9 mouse cellular contexts compared by ENCODE assay signal in genomic region chr11:116096213-116097108, GRCm38 (mm10). TPM values are rescaled to one million over a fixed set of nuclear protein-coding genes. Genes with fewer than 3 reads are reported as not detected.
DNase-seq lines count a peak whose midpoint lies in the region; ATAC-seq lines count a peak whose summit lies in the region.
"Had no signal": no experiment of that assay in that cellular context is flagged by ENCODE, and none has a peak within 500 bp of the region (broad histone marks: within the 10 kb centered on the region; RNA-seq: fewer than 3 reads in every experiment).

No protein-coding gene starts in this region.

- peak; percentile 56 for DNase-seq in kidney, adult 9 months
- no peak for DNase-seq in kidney, postnatal 10 days
- peak; percentile 56 for DNase-seq in A20 (ENCODE audit: low read depth, low spot score)
- DNase-seq in CD8-positive naive resting alpha-beta T cell, adult 2 months (ENCODE audit: low read depth in 2 of 2, low spot score in 2 of 2): peak; percentile 36 to 53
- DNase-seq in right cerebral cortex, postnatal 36 days (ENCODE audit: low spot score in 2 of 2): no peak
- DNase-seq in urinary bladder, postnatal 14 days (ENCODE audit: low spot score): no peak
- DNase-seq: cerebellum, adult 18-20 months had no signal

- ATAC-seq in erythroblast, adult 5-6 weeks (replicated peaks; ENCODE audit: low FRiP score, poor library complexity, severe bottlenecking): 0 out of 2 replicates have a peak, but pooled peaks have one; percentile 31
- ATAC-seq: inflammation-experienced regulatory T-cells, adult 6 months had no signal

RNA-seq across cellular contexts. Expression of gene Wbp2, which starts 9.7 kb away (rescaled TPM):
- total RNA-seq in erythroblast, adult 5-6 weeks (2015; ENCODE audit: low replicate concordance): 105 and 125 TPM in 2 replicates
- 58.0 and 68.8 TPM in 2 replicates for total RNA-seq in erythroblast, adult 5-6 weeks (2017; ENCODE audit: low replicate concordance)

RNA-seq across cellular contexts. Expression of gene Unc13d, which starts 18.7 kb away (rescaled TPM):
- 4.2 and 4.8 TPM in 2 replicates for total RNA-seq in erythroblast, adult 5-6 weeks (2015; ENCODE audit: low replicate concordance)
- 4.3 and 7.0 TPM in 2 replicates for total RNA-seq in erythroblast, adult 5-6 weeks (2017; ENCODE audit: low replicate concordance)

RNA-seq across cellular contexts. Expression of gene Trim47, which starts 30.5 kb away (rescaled TPM):
- 1.0 and 2.5 TPM in 2 replicates for total RNA-seq in erythroblast, adult 5-6 weeks (2015; ENCODE audit: low replicate concordance)
- 1.3 TPM in 1 of 2 replicates, not detected in the other for total RNA-seq in erythroblast, adult 5-6 weeks (2017; ENCODE audit: low replicate concordance)

RNA-seq across cellular contexts. Expression of gene Trim65, which starts 34.5 kb away (rescaled TPM):
- 0.38 and 2.3 TPM in 2 replicates for total RNA-seq in erythroblast, adult 5-6 weeks (2015; ENCODE audit: low replicate concordance)
- 0.28 and 3.3 TPM in 2 replicates for total RNA-seq in erythroblast, adult 5-6 weeks (2017; ENCODE audit: low replicate concordance)

RNA-seq across cellular contexts. Expression of gene Mrpl38, which starts 42.2 kb away (rescaled TPM):
- total RNA-seq in erythroblast, adult 5-6 weeks (2015; ENCODE audit: low replicate concordance): 10.0 and 19.8 TPM in 2 replicates
- 5.2 and 6.7 TPM in 2 replicates for total RNA-seq in erythroblast, adult 5-6 weeks (2017; ENCODE audit: low replicate concordance)

Comparison
In these comparisons a context has a peak if more than half of its experiments do, and no peak if none do; other contexts are left out.
1. DNase-seq: peak in kidney, adult 9 months (single experiment), A20 (single experiment) and CD8-positive naive resting alpha-beta T cell, adult 2 months (2 of 2); none in kidney, postnatal 10 days (single experiment), right cerebral cortex, postnatal 36 days (0 of 2) and urinary bladder, postnatal 14 days (single experiment).